Mouse (Mus musculus) CH12.LX (cell line): ENCODE data around the gene Wdfy2.

Source experiments
- BHLHE40 ChIP-seq: IDR thresholded peaks from 2 replicates; pipeline ENCODE4 v1.6.1; 2011; ENCODE audit warnings: mild to moderate bottlenecking, low read depth, low read length, improper control_type of control experiment
- CHD2 ChIP-seq: IDR thresholded peaks from 2 replicates; pipeline ENCODE4 v1.6.1; 2011; ENCODE audit warnings: low read length, improper control_type of control experiment
- CTCF ChIP-seq, 2 experiments: IDR thresholded peaks in 1 of 2; conservative IDR thresholded peaks in 1 of 2; 2 replicates each; pipeline ENCODE4 v1.5.1; 2011 to 2012; ENCODE audit warnings: low read depth in 2 of 2, low read length in 2 of 2, improper control_type of control experiment in 1 of 2, inconsistent platforms in 1 of 2, mild to moderate bottlenecking in 1 of 2, moderate library complexity in 1 of 2
- E2F4 ChIP-seq: IDR thresholded peaks from 2 replicates; pipeline ENCODE4 v1.6.1; 2011; ENCODE audit warnings: low read depth, low read length, improper control_type of control experiment; ENCODE audit not compliant: insufficient replicate concordance
- EP300 ChIP-seq: IDR thresholded peaks from 2 replicates; pipeline ENCODE4 v1.6.1; 2011; ENCODE audit warnings: low read length, improper control_type of control experiment
- ETS1 ChIP-seq: conservative IDR thresholded peaks from 2 replicates; pipeline ENCODE4 v1.6.1; 2012; ENCODE audit warnings: low read depth, mild to moderate bottlenecking, inconsistent platforms, low read length, improper control_type of control experiment, moderate library complexity
- KAT2A ChIP-seq: IDR thresholded peaks from 2 replicates; pipeline ENCODE4 v1.6.1; 2012; ENCODE audit warnings: low read length, improper control_type of control experiment, inconsistent platforms; ENCODE audit not compliant: insufficient replicate concordance
- MAX ChIP-seq: IDR thresholded peaks from 2 replicates; pipeline ENCODE4 v1.6.1; 2011; ENCODE audit warnings: low read length, improper control_type of control experiment
- MXI1 ChIP-seq: IDR thresholded peaks from 2 replicates; pipeline ENCODE4 v1.6.1; 2011; ENCODE audit warnings: mild to moderate bottlenecking, low read depth, low read length, improper control_type of control experiment
- POLR2A ChIP-seq: IDR thresholded peaks from 2 replicates; pipeline ENCODE4 v1.6.1; 2011; ENCODE audit warnings: low read depth, mild to moderate bottlenecking, improper control_type of control experiment, low read length

- TF ChIP-seq E2F4 (no peak), KAT2A (no peak), EP300 (no peak), POLR2A (no peak), CTCF (conservative IDR thresholded peaks at IDR 0.05 in 1 of 2, IDR thresholded peaks at IDR 0.05 in 1 of 2; ENCODE audit: low read depth in 2 of 2, low read length in 2 of 2) (no peak), MXI1 (no peak), MAX (no peak), BHLHE40 (no peak), CHD2 (no peak), ETS1 (no peak)
These were observed 83.9 kb downstream of the Wdfy2 start for GRCm38 (mm10) chr14:62921401-62921800.
